Mouse (Mus musculus): ENCODE data around the gene Nsun6.

Nsun6 gene

GRCm38 (mm10) chr2:15054945-15055637 is at the start of gene Nsun6:
Nsun6 (minus strand) TSS chr2:15055069.
- peak; percentile 88 for DNase-seq (ENCODE audit: low spot score)

GRCm38 (mm10) chr2:15104386-15104785 is 49.5 kb upstream of the Nsun6 start:
- no peak for DNase-seq (ENCODE audit: low spot score)

- no peak for DNase-seq (ENCODE audit: low spot score)
These were observed 41.7 kb upstream of the Nsun6 start for GRCm38 (mm10) chr2:15096514-15097090.

DNA sequence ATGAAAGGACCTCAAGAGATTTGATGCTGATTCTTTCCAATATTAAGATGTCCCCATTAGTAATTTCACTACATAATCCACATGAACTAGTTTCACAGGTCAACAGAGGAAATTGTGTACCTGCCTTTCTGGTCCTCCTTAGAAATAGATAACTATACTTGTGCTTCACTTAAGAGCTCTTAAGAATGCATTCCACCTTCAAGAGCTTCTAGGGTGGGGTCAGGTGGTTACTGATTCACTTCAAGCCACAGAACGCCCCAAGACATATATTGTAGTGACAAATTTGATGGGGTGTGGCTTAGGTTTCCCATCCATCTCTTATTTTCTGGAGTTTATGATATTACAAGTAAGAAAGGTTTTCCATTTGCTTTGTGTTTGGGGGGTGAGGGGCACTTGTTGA is 32.4 kb upstream of the Nsun6 start:
- DNase-seq (ENCODE audit: low spot score): no peak

DNA sequence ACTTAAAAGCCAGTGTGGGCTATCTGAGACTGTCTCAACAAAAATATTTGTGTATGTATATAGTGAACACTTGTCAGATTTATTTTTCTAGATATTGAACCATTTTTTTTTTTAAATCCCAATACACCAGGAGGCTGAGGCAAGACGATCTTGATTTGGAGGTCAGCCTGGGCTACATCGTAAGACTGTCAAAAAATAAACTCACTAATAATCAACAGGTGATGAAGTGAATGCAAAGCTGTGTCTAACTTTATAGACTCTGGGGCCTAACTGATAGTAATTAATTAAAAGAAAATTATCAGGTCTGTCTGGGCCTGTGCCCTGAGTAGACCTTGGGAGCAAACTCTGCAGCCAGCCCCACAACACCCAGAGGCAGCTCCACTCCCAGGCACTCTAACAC is 28.8 kb upstream of the Nsun6 start:
- DNase-seq (ENCODE audit: low spot score): no peak

- DNase-seq (ENCODE audit: low spot score): no peak
These were observed 12.2 kb upstream of the Nsun6 start for GRCm38 (mm10) chr2:15067091-15067490.

DNA sequence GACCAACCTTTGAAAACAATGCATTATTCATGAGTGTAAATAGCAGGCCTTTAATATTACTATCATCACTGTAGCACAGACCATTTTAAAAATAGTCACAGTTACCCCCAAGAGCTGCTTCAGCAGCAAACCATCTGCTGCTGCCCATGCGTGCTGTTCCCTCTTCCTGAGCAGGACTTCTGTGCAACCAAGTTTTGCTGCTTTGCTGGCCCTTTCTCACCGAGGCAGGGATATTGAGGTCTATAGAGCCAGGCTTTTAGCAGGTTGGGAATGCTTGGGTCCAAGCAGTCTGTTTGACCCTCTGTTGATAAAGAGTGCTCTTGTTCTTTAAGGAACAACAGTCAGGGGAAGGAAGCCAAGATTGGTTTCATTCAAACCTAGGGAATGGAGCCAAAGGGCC is 10.6 kb upstream of the Nsun6 start:
- DNase-seq (ENCODE audit: low spot score): no peak

DNA sequence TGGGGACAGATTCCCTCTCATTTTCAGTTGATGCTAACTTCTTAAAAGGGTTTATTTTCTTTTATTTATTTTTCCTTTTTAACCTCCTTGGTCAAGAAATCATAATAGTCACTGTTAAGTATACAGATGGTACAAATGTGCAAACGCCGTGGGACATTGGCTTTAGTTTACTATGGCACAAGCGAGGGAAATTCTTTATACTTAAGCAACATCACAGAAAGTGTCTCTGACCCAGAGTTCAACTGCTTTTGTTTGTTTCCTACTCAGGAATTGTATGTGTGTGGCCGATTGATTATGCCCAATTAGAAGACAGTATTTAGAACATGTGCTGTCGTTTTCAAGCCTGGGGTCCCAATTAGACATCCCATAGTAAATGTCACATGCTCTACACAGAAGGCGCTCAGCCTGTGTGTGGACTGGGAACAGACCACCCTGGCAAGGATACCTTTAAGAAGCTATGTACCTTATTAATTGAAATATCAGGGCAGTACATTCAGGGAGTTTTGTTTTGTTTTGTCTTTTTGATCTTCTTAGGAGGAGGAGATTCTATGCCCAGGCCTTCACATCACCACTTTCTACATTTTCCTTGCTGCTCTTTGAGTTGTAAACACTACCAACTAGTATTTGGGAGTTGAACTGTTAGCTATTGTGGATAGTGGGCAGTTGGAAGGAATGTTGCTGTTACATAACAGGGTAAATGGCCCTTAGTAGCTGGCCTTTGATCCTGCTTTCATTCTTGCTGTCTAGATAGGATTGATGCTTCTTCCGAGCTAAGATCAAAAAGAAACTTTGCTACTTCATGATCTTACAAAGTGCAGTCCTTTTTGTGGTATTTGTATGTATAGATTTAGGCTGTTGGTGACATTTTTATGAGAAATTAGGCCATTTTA is 9.8 kb upstream of the Nsun6 start:
- DNase-seq (ENCODE audit: low spot score): no peak

DNA sequence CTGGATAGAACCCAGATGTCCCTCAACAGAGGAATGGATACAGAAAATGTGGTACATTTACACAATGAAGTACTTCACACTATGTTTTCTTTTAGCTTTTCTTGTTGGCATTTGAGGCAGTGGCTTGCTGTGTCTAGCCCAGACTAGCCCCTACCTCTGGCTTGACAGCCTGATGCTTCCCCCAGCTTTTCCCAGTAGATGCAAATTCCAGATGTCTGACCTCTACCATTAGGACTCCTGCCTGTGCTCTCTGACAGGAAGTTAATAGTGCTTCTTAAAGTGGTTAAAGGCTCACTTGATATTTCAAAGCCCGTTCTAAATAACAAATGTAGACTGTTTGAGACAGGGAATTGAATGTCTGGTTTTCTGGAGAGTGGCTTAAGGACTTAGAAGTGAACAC is 8.9 kb upstream of the Nsun6 start:
- DNase-seq (ENCODE audit: low spot score): no peak

- DNase-seq (ENCODE audit: low spot score): no peak
These were observed 6.0 kb upstream of the Nsun6 start for GRCm38 (mm10) chr2:15060856-15061255.

- DNase-seq (ENCODE audit: low spot score): no peak
These were observed 3.4 kb upstream of the Nsun6 start for GRCm38 (mm10) chr2:15058227-15058626.

DNA sequence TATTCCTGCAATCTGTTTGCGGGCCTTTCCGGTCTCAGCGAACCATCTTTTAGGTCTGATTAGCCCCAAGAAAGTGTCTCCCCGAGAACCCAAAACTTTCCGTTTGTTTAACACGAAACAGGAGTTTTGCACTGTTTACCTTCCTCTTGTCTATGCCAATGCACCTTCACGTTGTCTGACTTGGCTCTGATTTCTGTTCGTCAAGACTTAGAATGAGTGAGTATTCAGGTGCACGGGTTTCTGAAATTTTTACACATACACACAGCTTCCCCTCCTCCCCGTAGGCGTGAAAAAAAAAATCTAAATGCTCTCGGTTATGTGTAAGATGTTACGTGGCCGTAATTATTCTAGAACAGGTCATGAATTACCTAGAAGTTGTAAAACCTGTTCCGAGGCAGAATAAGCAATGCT is 877 bp upstream of the Nsun6 start:
- no peak for DNase-seq (ENCODE audit: low spot score)

DNA sequence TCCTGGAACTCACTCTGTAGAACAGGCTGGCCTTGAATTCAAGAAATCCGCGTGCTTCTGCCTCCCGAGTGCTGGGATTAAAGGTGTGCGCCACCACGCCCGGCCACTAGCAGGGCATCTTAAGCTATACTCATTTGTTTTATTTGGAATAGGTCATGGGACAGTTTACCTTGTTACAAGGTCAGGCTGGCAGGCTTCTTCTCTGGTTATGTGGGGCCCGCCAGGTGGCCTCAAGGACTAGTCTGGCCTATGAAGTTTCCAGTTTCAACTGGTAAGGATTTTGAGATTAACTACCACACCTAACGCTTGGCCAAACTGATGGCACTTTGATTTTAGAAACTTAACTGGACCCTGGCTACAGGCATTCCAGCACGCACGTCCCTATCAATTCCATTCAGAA is 373 bp downstream of the Nsun6 start:
- no peak for DNase-seq (ENCODE audit: low spot score)

DNA sequence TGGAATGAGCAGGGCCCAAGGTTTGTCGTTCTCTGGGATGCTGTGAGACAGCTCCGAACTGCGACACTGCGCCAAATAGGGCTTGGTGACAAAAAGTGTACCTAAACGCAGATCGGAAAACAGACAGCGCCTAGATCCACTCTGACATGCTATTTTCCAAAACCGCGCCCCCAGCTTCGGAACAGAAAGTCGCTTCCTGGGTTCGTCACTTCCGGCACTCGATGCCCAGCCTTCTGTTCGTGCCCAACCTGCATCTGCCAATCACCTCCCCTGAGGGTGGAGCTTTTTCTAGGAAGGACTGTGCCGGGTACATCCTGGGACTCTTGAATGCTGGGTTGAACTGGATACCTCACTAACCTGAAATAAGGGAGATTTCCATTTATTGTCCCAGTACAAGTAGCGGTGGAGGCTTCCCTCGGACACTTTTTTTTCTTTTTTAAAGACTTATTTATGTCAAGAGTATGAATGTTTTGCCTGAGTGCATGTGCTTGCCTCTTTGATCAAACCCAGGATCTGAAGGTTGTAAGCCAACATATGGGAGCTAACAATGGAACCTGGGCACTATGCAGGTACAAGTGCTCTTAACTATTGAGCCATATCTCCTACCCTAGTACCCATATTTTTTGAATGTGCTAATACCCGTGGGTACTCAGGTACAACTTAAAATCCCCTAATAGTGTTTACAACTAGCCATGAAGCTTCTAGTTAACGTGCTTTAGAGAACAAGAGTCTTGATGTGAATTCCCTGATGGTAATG is 5.6 kb downstream of the Nsun6 start, which contains the start of gene Arl5b:
Arl5b (plus strand) TSS at position 279 of the 757 bp plus-strand sequence.
- DNase-seq (ENCODE audit: low spot score): peak; percentile 84

- no peak for DNase-seq (ENCODE audit: low spot score)
These were observed 14.5 kb downstream of the Nsun6 start for GRCm38 (mm10) chr2:15040326-15040725.

DNA sequence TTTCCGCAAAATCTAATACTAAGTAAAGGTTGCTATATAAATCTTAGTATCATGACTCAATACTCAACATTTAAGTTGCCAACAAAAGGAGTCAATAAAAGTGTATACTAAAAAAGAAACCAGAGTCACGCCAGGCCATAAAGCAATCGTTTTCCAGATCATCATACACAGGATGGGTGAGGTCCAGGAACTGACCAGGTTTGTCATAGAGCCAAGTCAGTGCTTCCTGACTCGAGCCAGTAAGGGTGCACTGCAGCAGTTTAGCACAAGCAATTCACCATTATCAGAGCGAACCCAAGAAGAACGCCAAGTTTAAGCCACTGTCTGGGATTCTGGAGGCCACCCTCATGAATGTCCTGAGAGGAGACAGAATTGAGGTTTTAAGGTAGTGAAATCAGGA is 16.2 kb downstream of the Nsun6 start:
- DNase-seq (ENCODE audit: low spot score): no peak

DNA sequence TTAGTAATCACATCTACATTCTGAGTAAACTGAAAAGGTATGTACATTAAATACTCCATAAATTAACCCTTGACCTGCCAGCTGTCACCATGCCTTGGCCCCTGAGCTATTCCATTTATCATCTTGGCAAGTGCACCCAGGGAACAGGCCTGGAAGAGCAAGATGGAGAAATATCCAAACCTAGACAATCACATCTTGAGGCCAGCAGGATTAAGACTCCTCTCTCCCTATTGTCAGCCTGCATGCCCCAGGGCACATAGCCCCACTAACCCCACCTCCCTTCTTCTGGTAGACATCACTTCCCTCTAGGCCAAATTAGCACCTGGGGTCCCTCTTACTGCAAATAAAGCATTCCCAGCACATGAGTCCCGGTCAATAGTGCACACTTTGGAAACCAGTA is 27.1 kb downstream of the Nsun6 start:
- DNase-seq (ENCODE audit: low spot score): no peak

DNA sequence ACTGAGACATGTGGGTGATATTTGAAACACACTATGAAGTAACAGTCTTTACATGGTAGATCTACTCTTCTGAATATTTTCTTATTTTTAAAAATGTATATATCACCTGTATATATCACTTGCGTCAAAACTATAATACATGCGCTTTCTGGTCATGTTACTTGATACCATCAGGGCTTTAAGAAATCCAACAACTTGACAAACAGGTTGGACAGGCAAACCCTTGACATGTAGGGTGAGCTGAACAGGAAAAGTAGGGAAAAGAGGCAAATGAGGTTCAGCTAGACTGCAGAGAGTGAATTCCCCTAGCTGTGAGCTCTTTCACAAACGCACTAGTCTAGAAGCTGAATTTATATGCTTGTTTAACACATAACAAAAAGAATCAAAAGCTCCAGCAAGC is 28.1 kb downstream of the Nsun6 start:
- DNase-seq (ENCODE audit: low spot score): no peak

GRCm38 (mm10) chr2:15008072-15008471 is 46.8 kb downstream of the Nsun6 start:
- no peak for DNase-seq (ENCODE audit: low spot score)

GRCm38 (mm10) chr2:15007531-15007930 is 47.3 kb downstream of the Nsun6 start:
- DNase-seq (ENCODE audit: low spot score): no peak

DNA sequence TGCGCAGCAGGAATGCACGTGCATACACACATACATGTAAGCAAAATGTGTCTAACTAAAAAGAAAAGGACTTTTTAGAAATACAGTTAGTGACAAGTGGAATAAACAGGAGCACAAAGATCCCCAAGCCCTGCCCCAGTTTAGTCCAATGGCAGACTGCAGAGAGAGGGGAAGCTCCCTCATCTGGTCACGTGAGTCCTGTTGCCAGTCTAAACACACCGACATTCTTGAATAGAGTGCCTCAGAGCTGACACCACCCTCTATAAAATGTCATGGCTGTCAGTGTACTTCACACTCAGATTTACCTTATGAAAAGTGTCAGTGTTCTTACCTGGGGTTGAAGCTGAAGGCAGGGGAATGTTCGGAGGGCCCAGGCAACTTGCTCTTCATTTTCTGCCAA is 57.0 kb downstream of the Nsun6 start:
- DNase-seq (ENCODE audit: low spot score): no peak

DNA sequence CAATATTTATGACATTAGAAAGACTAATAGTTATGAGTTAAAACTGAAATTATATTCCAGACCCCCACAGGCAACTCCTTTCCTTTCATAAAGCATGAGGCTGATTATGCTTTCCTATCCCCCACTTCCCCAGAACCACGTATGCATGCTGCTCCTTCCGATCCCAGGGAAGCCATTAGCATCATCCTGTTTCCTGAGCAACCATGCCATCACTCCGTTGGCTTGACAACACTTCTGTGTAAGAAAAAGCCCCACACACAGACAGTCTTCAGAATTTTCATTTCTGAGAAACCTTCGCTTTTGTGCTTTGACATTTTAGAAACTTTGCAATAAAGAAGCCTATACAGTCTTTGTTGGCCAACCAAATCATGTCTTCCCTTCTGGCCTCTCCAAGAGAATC is 58.8 kb downstream of the Nsun6 start:
- DNase-seq (ENCODE audit: low spot score): no peak

All from left cerebral cortex, adult 11 months (tissue).